ENCODE assay signal across 25 mouse cellular contexts in the genomic region with DNA sequence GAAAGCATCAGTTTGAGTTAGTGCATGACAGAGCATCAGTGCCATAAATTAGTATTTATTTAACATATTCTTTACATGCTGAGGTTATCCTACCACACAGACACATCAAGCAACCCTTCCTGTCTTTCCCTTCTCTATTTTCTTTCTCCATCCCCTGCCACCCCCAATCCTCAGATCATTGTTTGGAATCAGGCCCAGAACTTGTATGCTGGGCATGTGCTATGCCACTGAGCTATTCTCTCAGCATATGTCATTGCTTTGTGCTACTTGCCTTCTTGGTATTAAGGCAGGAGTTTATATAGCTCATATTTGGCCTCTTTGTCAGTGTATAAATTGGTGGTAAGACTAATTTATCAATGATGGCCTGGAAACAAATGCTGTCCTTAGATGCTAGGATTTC.
"Had no signal": no experiment of that assay in that cellular context is flagged by ENCODE, and none has a peak within 500 bp of the region (broad histone marks: within the 10 kb centered on the region; RNA-seq: fewer than 3 reads in every experiment).

No protein-coding gene starts in this region.

- H3K4me1 ChIP-seq: heart, embryonic 10.5 days; intestine, embryonic 15.5 days; limb, embryonic 10.5 days; limb, embryonic 12.5 days; liver, embryonic 13.5 days had no signal

- H3K36me3 ChIP-seq: heart, embryonic 10.5 days; heart, embryonic 12.5 days; hindbrain, embryonic 10.5 days; hindbrain, embryonic 12.5 days; hindbrain, embryonic 15.5 days; intestine, embryonic 15.5 days; limb, embryonic 10.5 days; limb, embryonic 12.5 days; liver, embryonic 13.5 days had no signal

- H3K4me2 ChIP-seq: heart, embryonic 12.5 days; hindbrain, embryonic 12.5 days; hindbrain, embryonic 15.5 days; intestine, embryonic 15.5 days; limb, embryonic 12.5 days; liver, embryonic 11.5 days; liver, embryonic 13.5 days had no signal

- H3K27ac ChIP-seq: heart, embryonic 10.5 days; hindbrain, embryonic 10.5 days; hindbrain, embryonic 12.5 days; hindbrain, embryonic 15.5 days; intestine, embryonic 15.5 days; layer of hippocampus, adult 2 months; left cerebral cortex, adult 2 months; limb, embryonic 10.5 days; limb, embryonic 12.5 days; liver, embryonic 13.5 days had no signal

- H3K27me3 ChIP-seq: heart, embryonic 12.5 days; hindbrain, embryonic 12.5 days; hindbrain, embryonic 15.5 days; intestine, embryonic 15.5 days; limb, embryonic 12.5 days; liver, embryonic 13.5 days had no signal

- ATAC-seq: inflammation-experienced regulatory T-cells, adult 6 months; intestine, embryonic 15.5 days; intestine, postnatal 0 days had no signal

- H3K9ac ChIP-seq: heart, embryonic 12.5 days; hindbrain, embryonic 12.5 days; hindbrain, embryonic 15.5 days; intestine, embryonic 15.5 days; limb, embryonic 12.5 days; liver, embryonic 13.5 days had no signal

- H3K9me3 ChIP-seq: heart, embryonic 10.5 days; heart, embryonic 12.5 days; hindbrain, embryonic 10.5 days; hindbrain, embryonic 12.5 days; hindbrain, embryonic 15.5 days; intestine, embryonic 15.5 days; limb, embryonic 10.5 days; limb, embryonic 12.5 days; liver, embryonic 13.5 days had no signal

- H3K4me3 ChIP-seq: heart, embryonic 10.5 days; heart, embryonic 12.5 days; hindbrain, embryonic 10.5 days; hindbrain, embryonic 12.5 days; hindbrain, embryonic 15.5 days; intestine, embryonic 15.5 days; layer of hippocampus, adult 2 months; left cerebral cortex, adult 2 months; limb, embryonic 10.5 days; limb, embryonic 12.5 days; liver, embryonic 13.5 days had no signal

- DNase-seq: gastrocnemius, postnatal 14 days; gastrocnemius, postnatal 36 days; heart, adult 11 months; heart, postnatal 10 days; heart, postnatal 4 days; kidney, adult 18-20 months; kidney, adult 8-10 months; kidney, postnatal 10 days; kidney, postnatal 25 days; kidney, postnatal 4 days; liver; liver, embryonic 13.5 days had no signal
